Comparison of ENCODE assay signal across 27 mouse cellular contexts in the genomic region with DNA sequence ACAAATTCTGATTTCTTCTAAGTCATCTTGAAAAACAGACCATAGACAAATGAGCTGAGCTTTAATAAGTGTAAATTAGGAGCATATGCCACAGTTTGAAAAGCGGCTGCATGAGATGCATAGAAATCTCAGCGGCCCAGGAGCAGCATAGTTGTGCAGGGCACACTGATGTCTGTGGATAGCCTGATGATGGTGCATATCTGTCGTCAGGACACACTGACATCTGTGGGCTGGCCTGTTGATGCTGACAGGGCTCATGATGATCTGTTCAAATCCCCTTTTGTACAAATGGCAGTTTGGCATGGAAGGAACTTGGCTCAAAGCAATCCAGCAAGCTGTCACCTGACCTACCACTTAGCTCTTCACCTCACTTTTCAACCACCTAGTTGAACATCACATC.
"Had no signal": no experiment of that assay in that cellular context is flagged by ENCODE, and none has a peak within 500 bp of the region (broad histone marks: within the 10 kb centered on the region; RNA-seq: fewer than 3 reads in every experiment).

No protein-coding gene starts in this region.

- H3K9ac ChIP-seq: heart, embryonic 13.5 days; heart, embryonic 15.5 days; hindbrain, embryonic 13.5 days; hindbrain, embryonic 15.5 days; kidney, embryonic 15.5 days; limb, embryonic 13.5 days; limb, embryonic 15.5 days; liver, embryonic 12.5 days; liver, embryonic 14.5 days had no signal

- H3K4me1 ChIP-seq: heart, embryonic 13.5 days; heart, embryonic 15.5 days; hindbrain, embryonic 13.5 days; hindbrain, embryonic 15.5 days; kidney, embryonic 15.5 days; limb, embryonic 13.5 days; limb, embryonic 15.5 days; liver, embryonic 12.5 days had no signal

- H3K4me3 ChIP-seq: heart, adult 2 months; heart, embryonic 13.5 days; heart, embryonic 15.5 days; hindbrain, embryonic 13.5 days; hindbrain, embryonic 15.5 days; kidney, embryonic 15.5 days; limb, embryonic 13.5 days; limb, embryonic 15.5 days; liver, embryonic 12.5 days had no signal

- H3K36me3 ChIP-seq: heart, embryonic 13.5 days; heart, embryonic 15.5 days; hindbrain, embryonic 13.5 days; hindbrain, embryonic 15.5 days; kidney, embryonic 15.5 days; limb, embryonic 13.5 days; limb, embryonic 15.5 days; liver, embryonic 12.5 days had no signal

- ATAC-seq: hindbrain, postnatal 0 days; intestine, embryonic 16.5 days; liver, embryonic 12.5 days had no signal

- DNase-seq: gastrocnemius, postnatal 14 days; gastrocnemius, postnatal 36 days; heart, adult 11 months; heart, adult 2 months; heart, postnatal 14 days; heart, postnatal 36 days; kidney, adult 11 months; kidney, adult 2 months; kidney, adult 9 months; kidney, postnatal 14 days; kidney, postnatal 36 days; layer of hippocampus, adult 9-11 months; layer of hippocampus, postnatal 36 days; left cerebral cortex, postnatal 4 days had no signal

- H3K27me3 ChIP-seq: heart, embryonic 13.5 days; heart, embryonic 15.5 days; hindbrain, embryonic 13.5 days; hindbrain, embryonic 15.5 days; kidney, embryonic 15.5 days; limb, embryonic 13.5 days; limb, embryonic 15.5 days; liver, embryonic 12.5 days had no signal

- H3K27ac ChIP-seq: heart, adult 2 months; heart, embryonic 13.5 days; heart, embryonic 15.5 days; hindbrain, embryonic 13.5 days; hindbrain, embryonic 15.5 days; hindbrain, postnatal 0 days; kidney, embryonic 15.5 days; kidney, postnatal 0 days; limb, embryonic 13.5 days; limb, embryonic 15.5 days; liver, embryonic 12.5 days; liver, embryonic 14.5 days had no signal

- H3K4me2 ChIP-seq: heart, embryonic 11.5 days; heart, embryonic 13.5 days; heart, embryonic 15.5 days; hindbrain, embryonic 13.5 days; hindbrain, embryonic 15.5 days; kidney, embryonic 15.5 days; limb, embryonic 13.5 days; limb, embryonic 15.5 days; liver, embryonic 12.5 days had no signal

- H3K9me3 ChIP-seq: heart, embryonic 13.5 days; heart, embryonic 15.5 days; hindbrain, embryonic 13.5 days; hindbrain, embryonic 15.5 days; kidney, embryonic 15.5 days; limb, embryonic 13.5 days; limb, embryonic 15.5 days; liver, embryonic 12.5 days had no signal
